Mouse (Mus musculus): Measurements from ENCODE around the gene Ngfr. TPM values are rescaled to one million over a fixed set of nuclear protein-coding genes. Genes with fewer than 3 reads are reported as not detected.

Gene Ngfr
- 1.2 and 3.0 TPM in 2 replicates for polyA plus RNA-seq (2014; fragmentation: Nextera tagmentation; extraction: Ambion mirVana)

GRCm38 (mm10) chr11:95587423-95587951 is at the start of gene Ngfr:
Gene Ngfr (minus strand): TSS chr11:95587735.
- peak within 1 kb of the TSS; percentile 57; the same call in 1 of the 2 replicates for H3K9ac ChIP-seq (ENCODE audit: low read length)
- H3K27ac ChIP-seq (replicated peaks in 1 of 2; ENCODE audit: control insufficient read depth in 1 of 2, insufficient read depth in 1 of 2, low read depth in 2 of 2, low read length in 2 of 2), result no peak within 1 kb of the TSS
- ATAC-seq (ENCODE audit: insufficient number of reproducible peaks, insufficient read depth, low FRiP score, low read depth), result no peak

GRCm38 (mm10) chr11:95635030-95635429 is 47.5 kb upstream of the Ngfr start:
- WGBS, result 32% methylated on average over 2 of the region's 2 CpGs
- Histone ChIP-seq H3K4me1 (ENCODE audit: control insufficient read depth in 2 of 2, insufficient read depth in 2 of 2, low read length in 2 of 2) (peaks cover 0 to 2% of the 10 kb centered on the region in 2 experiments; a peak in 1 of 4 replicates), H3K4me3 (ENCODE audit: control insufficient read depth in 1 of 2, insufficient read depth in 1 of 2, low read depth in 1 of 2, low read length in 2 of 2) (no peak overlapping the region), H3K4me2 (ENCODE audit: low read length) (no peak overlapping the region), H3K27ac (replicated peaks in 1 of 2; ENCODE audit: control insufficient read depth in 1 of 2, insufficient read depth in 1 of 2, low read depth in 2 of 2, low read length in 2 of 2) (no peak overlapping the region), H3K36me3 (ENCODE audit: control insufficient read depth, insufficient read depth, low read length) (no peaks in the 10 kb centered on the region), H3K9ac (ENCODE audit: low read length) (no peak overlapping the region), H3K9me3 (ENCODE audit: control insufficient read depth, low read length) (no peaks in the 10 kb centered on the region), H3K27me3 (ENCODE audit: control insufficient read depth, insufficient read depth, low read length) (peaks cover 3% of the 10 kb centered on the region; the same call in 1 of the 2 replicates)
- no peak for ATAC-seq (ENCODE audit: insufficient number of reproducible peaks, insufficient read depth, low FRiP score, low read depth)

More at GRCm38 (mm10) chr11:95587423-95587951, at the start of gene Ngfr:
- 2% methylated on average over 32 of the region's 39 CpGs for WGBS
- Histone ChIP-seq H3K36me3 (ENCODE audit: control insufficient read depth, insufficient read depth, low read length) (no peaks in the 10 kb centered on the region), H3K4me2 (ENCODE audit: low read length) (peak within 1 kb of the TSS; percentile 78), H3K9me3 (ENCODE audit: control insufficient read depth, low read length) (no peaks in the 10 kb centered on the region), H3K4me1 (ENCODE audit: control insufficient read depth in 2 of 2, insufficient read depth in 2 of 2, low read length in 2 of 2) (peaks cover 13 to 19% of the 10 kb centered on the region in 2 experiments), H3K27me3 (ENCODE audit: control insufficient read depth, insufficient read depth, low read length) (peaks cover 82% of the 10 kb centered on the region), H3K4me3 (ENCODE audit: control insufficient read depth in 1 of 2, insufficient read depth in 1 of 2, low read depth in 1 of 2, low read length in 2 of 2) (peak within 1 kb of the TSS; percentile 41 to 47)

- Histone ChIP-seq H3K36me3 (ENCODE audit: control insufficient read depth, insufficient read depth, low read length) (no peaks in the 10 kb centered on the region), H3K27me3 (ENCODE audit: control insufficient read depth, insufficient read depth, low read length) (peaks cover 14% of the 10 kb centered on the region; the same call in 1 of the 2 replicates), H3K9me3 (ENCODE audit: control insufficient read depth, low read length) (no peaks in the 10 kb centered on the region), H3K4me3 (ENCODE audit: control insufficient read depth in 1 of 2, insufficient read depth in 1 of 2, low read depth in 1 of 2, low read length in 2 of 2) (no peak overlapping the region), H3K4me1 (ENCODE audit: control insufficient read depth in 2 of 2, insufficient read depth in 2 of 2, low read length in 2 of 2) (peaks cover 0 to 2% of the 10 kb centered on the region in 2 experiments; a peak in 1 of 4 replicates), H3K4me2 (ENCODE audit: low read length) (no peak overlapping the region), H3K9ac (ENCODE audit: low read length) (no peak overlapping the region), H3K27ac (replicated peaks in 1 of 2; ENCODE audit: control insufficient read depth in 1 of 2, insufficient read depth in 1 of 2, low read depth in 2 of 2, low read length in 2 of 2) (no peak overlapping the region)
- no peak for ATAC-seq (ENCODE audit: insufficient number of reproducible peaks, insufficient read depth, low FRiP score, low read depth)
- WGBS, result 86% methylated on average over 2 of the region's 2 CpGs
These were observed 46.0 kb upstream of the Ngfr start for GRCm38 (mm10) chr11:95633512-95634000.

- H3K27me3 ChIP-seq (ENCODE audit: control insufficient read depth, insufficient read depth, low read length), result peaks cover 21% of the 10 kb centered on the region
- H3K27ac ChIP-seq (replicated peaks in 1 of 2; ENCODE audit: control insufficient read depth in 1 of 2, insufficient read depth in 1 of 2, low read depth in 2 of 2, low read length in 2 of 2), result no peak overlapping the region
- H3K9ac ChIP-seq (ENCODE audit: low read length), result no peak overlapping the region
- no peak overlapping the region for H3K4me3 ChIP-seq (ENCODE audit: control insufficient read depth in 1 of 2, insufficient read depth in 1 of 2, low read depth in 1 of 2, low read length in 2 of 2)
- H3K9me3 ChIP-seq (ENCODE audit: control insufficient read depth, low read length), result no peaks in the 10 kb centered on the region
- no peak for ATAC-seq (ENCODE audit: insufficient number of reproducible peaks, insufficient read depth, low FRiP score, low read depth)
- no peaks in the 10 kb centered on the region for H3K36me3 ChIP-seq (ENCODE audit: control insufficient read depth, insufficient read depth, low read length)
- H3K4me2 ChIP-seq (ENCODE audit: low read length), result no peak overlapping the region
- 60% methylated on average over 6 of the region's 6 CpGs for WGBS
- H3K4me1 ChIP-seq (ENCODE audit: control insufficient read depth in 2 of 2, insufficient read depth in 2 of 2, low read length in 2 of 2), result peaks cover 0 to 2% of the 10 kb centered on the region in 2 experiments; a peak in 1 of 4 replicates
These were observed 44.9 kb upstream of the Ngfr start for GRCm38 (mm10) chr11:95632474-95632873.

- ATAC-seq (ENCODE audit: insufficient number of reproducible peaks, insufficient read depth, low FRiP score, low read depth), result no peak
- Histone ChIP-seq H3K27ac (replicated peaks in 1 of 2; ENCODE audit: control insufficient read depth in 1 of 2, insufficient read depth in 1 of 2, low read depth in 2 of 2, low read length in 2 of 2) (no peak overlapping the region), H3K27me3 (ENCODE audit: control insufficient read depth, insufficient read depth, low read length) (peaks cover 21% of the 10 kb centered on the region), H3K9me3 (ENCODE audit: control insufficient read depth, low read length) (no peaks in the 10 kb centered on the region), H3K4me3 (ENCODE audit: control insufficient read depth in 1 of 2, insufficient read depth in 1 of 2, low read depth in 1 of 2, low read length in 2 of 2) (no peak overlapping the region), H3K36me3 (ENCODE audit: control insufficient read depth, insufficient read depth, low read length) (no peaks in the 10 kb centered on the region), H3K9ac (ENCODE audit: low read length) (no peak overlapping the region), H3K4me2 (ENCODE audit: low read length) (no peak overlapping the region), H3K4me1 (ENCODE audit: control insufficient read depth in 2 of 2, insufficient read depth in 2 of 2, low read length in 2 of 2) (peaks cover 0 to 5% of the 10 kb centered on the region in 2 experiments; a peak in 1 of 4 replicates)
- WGBS, result 49% methylated on average over 4 of the region's 4 CpGs
These were observed 43.8 kb upstream of the Ngfr start for GRCm38 (mm10) chr11:95631301-95631700.

- H3K4me3 ChIP-seq (ENCODE audit: control insufficient read depth in 1 of 2, insufficient read depth in 1 of 2, low read depth in 1 of 2, low read length in 2 of 2), result no peak overlapping the region
- H3K9ac ChIP-seq (ENCODE audit: low read length), result no peak overlapping the region
- 89% methylated on average over 6 of the region's 6 CpGs for WGBS
- no peak overlapping the region for H3K27ac ChIP-seq (replicated peaks in 1 of 2; ENCODE audit: control insufficient read depth in 1 of 2, insufficient read depth in 1 of 2, low read depth in 2 of 2, low read length in 2 of 2)
- H3K9me3 ChIP-seq (ENCODE audit: control insufficient read depth, low read length), result no peaks in the 10 kb centered on the region
- H3K36me3 ChIP-seq (ENCODE audit: control insufficient read depth, insufficient read depth, low read length), result no peaks in the 10 kb centered on the region
- peaks cover 0 to 5% of the 10 kb centered on the region in 2 experiments; a peak in 1 of 4 replicates for H3K4me1 ChIP-seq (ENCODE audit: control insufficient read depth in 2 of 2, insufficient read depth in 2 of 2, low read length in 2 of 2)
- H3K4me2 ChIP-seq (ENCODE audit: low read length), result no peak overlapping the region
- ATAC-seq (ENCODE audit: insufficient number of reproducible peaks, insufficient read depth, low FRiP score, low read depth), result no peak
- peaks cover 21% of the 10 kb centered on the region for H3K27me3 ChIP-seq (ENCODE audit: control insufficient read depth, insufficient read depth, low read length)
These were observed 43.0 kb upstream of the Ngfr start for GRCm38 (mm10) chr11:95630558-95630957.

- no peaks in the 10 kb centered on the region for H3K9me3 ChIP-seq (ENCODE audit: control insufficient read depth, low read length)
- H3K4me1 ChIP-seq (ENCODE audit: control insufficient read depth in 2 of 2, insufficient read depth in 2 of 2, low read length in 2 of 2), result peaks cover 0 to 4% of the 10 kb centered on the region in 2 experiments; a peak in 1 of 4 replicates
- H3K4me3 ChIP-seq (ENCODE audit: control insufficient read depth in 1 of 2, insufficient read depth in 1 of 2, low read depth in 1 of 2, low read length in 2 of 2), result no peak overlapping the region
- no peak overlapping the region for H3K27ac ChIP-seq (replicated peaks in 1 of 2; ENCODE audit: control insufficient read depth in 1 of 2, insufficient read depth in 1 of 2, low read depth in 2 of 2, low read length in 2 of 2)
- ATAC-seq (ENCODE audit: insufficient number of reproducible peaks, insufficient read depth, low FRiP score, low read depth), result no peak
- 31% methylated on average over 8 of the region's 8 CpGs for WGBS
- H3K27me3 ChIP-seq (ENCODE audit: control insufficient read depth, insufficient read depth, low read length), result peaks cover 24% of the 10 kb centered on the region
- H3K4me2 ChIP-seq (ENCODE audit: low read length), result no peak overlapping the region
- no peaks in the 10 kb centered on the region for H3K36me3 ChIP-seq (ENCODE audit: control insufficient read depth, insufficient read depth, low read length)
- H3K9ac ChIP-seq (ENCODE audit: low read length), result no peak overlapping the region
These were observed 34.9 kb upstream of the Ngfr start for GRCm38 (mm10) chr11:95622426-95622825.
